Mouse (Mus musculus) ES-Bruce4 (cell line): Measurements from ENCODE around the gene 1700125H20Rik. TPM values are rescaled to one million over a fixed set of nuclear protein-coding genes. Genes with fewer than 3 reads are reported as not detected.

Experiments
- H3K27ac ChIP-seq: 2 replicates; pipeline ENCODE4 v1.5.1; 2012; ENCODE audit warnings: low read length, inconsistent platforms; ENCODE audit not compliant: insufficient read depth
- H3K27me3 ChIP-seq: 2 replicates; pipeline ENCODE4 v1.6.1; 2012; ENCODE audit warnings: mild to moderate bottlenecking, low read length, inconsistent platforms; ENCODE audit not compliant: control insufficient read depth, poor library complexity, insufficient read depth, severe bottlenecking
- H3K36me3 ChIP-seq: 2 replicates; pipeline ENCODE4 v1.6.1; 2012; ENCODE audit warnings: inconsistent platforms, mild to moderate bottlenecking, low read length, moderate library complexity; ENCODE audit not compliant: control insufficient read depth, poor library complexity, insufficient read depth, severe bottlenecking
- H3K4me1 ChIP-seq: one replicate; pipeline ENCODE4 v1.8.1; 2011; ENCODE audit warnings: low read length; ENCODE audit not compliant: control insufficient read depth, insufficient read depth
- H3K4me3 ChIP-seq: 2 replicates; pipeline ENCODE4 v1.5.1; 2011; ENCODE audit warnings: low read depth, mild to moderate bottlenecking, low read length
- H3K9ac ChIP-seq: 2 replicates; pipeline ENCODE4 v1.6.1; 2012; ENCODE audit warnings: low read depth, mild to moderate bottlenecking, inconsistent platforms; ENCODE audit not compliant: poor library complexity, severe bottlenecking
- H3K9me3 ChIP-seq: replicated peaks from 2 replicates; pipeline ENCODE4 v1.6.1; 2012; ENCODE audit warnings: mild to moderate bottlenecking, low read length, inconsistent platforms; ENCODE audit not compliant: control insufficient read depth, poor library complexity, insufficient read depth, severe bottlenecking
- CTCF ChIP-seq: IDR thresholded peaks from one replicate; pipeline ENCODE4 v1.8.1; 2011; ENCODE audit warnings: low read depth, low read length
- EP300 ChIP-seq: IDR thresholded peaks from 2 replicates; pipeline ENCODE4 v1.6.1; 2011; ENCODE audit warnings: low read depth, low read length; ENCODE audit not compliant: insufficient read depth
- POLR2A ChIP-seq: IDR thresholded peaks from one replicate; pipeline ENCODE4 v1.8.1; 2011; ENCODE audit warnings: low read length; ENCODE audit not compliant: insufficient read depth
- polyA plus RNA-seq: library from polyadenylated mRNA; stranded (reverse); fragments of >200 nt; gene quantifications from 2 replicates; pipeline ENCODE4 v1.2.4, GENCODE M21; 2011; ENCODE audit warnings: low read depth; ENCODE audit not compliant: missing spikeins, insufficient read depth, insufficient read length

The 1700125H20Rik gene
- polyA plus RNA-seq, 1 experiment: not detected

GRCm38 (mm10) chr11:85182617-85183283 lies 12.5 kb downstream of the 1700125H20Rik start:
- Histone ChIP-seq H3K27ac (peak overlapping the region; percentile 78), H3K36me3 (no peaks in the 10 kb centered on the region), H3K4me1 (peaks cover 1% of the 10 kb centered on the region), H3K4me3 (peak overlapping the region; percentile 54), H3K9me3 (no peaks in the 10 kb centered on the region), H3K27me3 (no peaks in the 10 kb centered on the region), H3K9ac (peak overlapping the region; percentile 39)
- TF ChIP-seq EP300 (no peak), CTCF (peak; percentile 82)

- no peaks in the 10 kb centered on the region for H3K27me3 ChIP-seq
- TF ChIP-seq CTCF (no peak), POLR2A (no peak)
- H3K9ac ChIP-seq: peak overlapping the region; percentile 39
- H3K36me3 ChIP-seq: no peaks in the 10 kb centered on the region
- H3K4me1 ChIP-seq: peaks cover 1% of the 10 kb centered on the region
- H3K27ac ChIP-seq: no peak overlapping the region
- peak overlapping the region; percentile 54 for H3K4me3 ChIP-seq
- no peaks in the 10 kb centered on the region for H3K9me3 ChIP-seq
Measured at GRCm38 (mm10) chr11:85183284-85183779, 13.1 kb downstream of the 1700125H20Rik start.

GRCm38 (mm10) chr11:85184082-85184481 lies 13.9 kb downstream of the 1700125H20Rik start:
- TF ChIP-seq EP300: no peak
- peak; percentile 30 for TF ChIP-seq CTCF
- no peak for TF ChIP-seq POLR2A

GRCm38 (mm10) chr11:85184839-85185238 lies 14.6 kb downstream of the 1700125H20Rik start:
- Histone ChIP-seq H3K4me3 (no peak overlapping the region), H3K4me1 (peaks cover 1% of the 10 kb centered on the region), H3K27me3 (no peaks in the 10 kb centered on the region), H3K27ac (no peak overlapping the region), H3K36me3 (no peaks in the 10 kb centered on the region), H3K9me3 (no peaks in the 10 kb centered on the region), H3K9ac (no peak overlapping the region)
- TF ChIP-seq POLR2A (no peak), CTCF (no peak), EP300 (no peak)

More at GRCm38 (mm10) chr11:85184082-85184481, 13.9 kb downstream of the 1700125H20Rik start:
- no peaks in the 10 kb centered on the region for H3K9me3 ChIP-seq
- no peak overlapping the region for H3K4me3 ChIP-seq
- H3K27me3 ChIP-seq: no peaks in the 10 kb centered on the region
- H3K36me3 ChIP-seq: no peaks in the 10 kb centered on the region
- peaks cover 1% of the 10 kb centered on the region for H3K4me1 ChIP-seq
- no peak overlapping the region for H3K9ac ChIP-seq
- no peak overlapping the region for H3K27ac ChIP-seq

GRCm38 (mm10) chr11:85189110-85189509 lies 18.9 kb downstream of the 1700125H20Rik start:
- Histone ChIP-seq H3K27ac (no peak overlapping the region), H3K36me3 (peaks cover 20% of the 10 kb centered on the region), H3K9me3 (no peaks in the 10 kb centered on the region), H3K9ac (no peak overlapping the region), H3K27me3 (no peaks in the 10 kb centered on the region), H3K4me1 (no peaks in the 10 kb centered on the region), H3K4me3 (no peak overlapping the region)
- no peak for TF ChIP-seq EP300
- TF ChIP-seq CTCF: no peak
- TF ChIP-seq POLR2A: no peak

- peaks cover 34% of the 10 kb centered on the region for H3K36me3 ChIP-seq
- no peak for TF ChIP-seq POLR2A
- no peak for TF ChIP-seq EP300
- no peak for TF ChIP-seq CTCF
Measured at GRCm38 (mm10) chr11:85190741-85191140, 20.5 kb downstream of the 1700125H20Rik start.

More at GRCm38 (mm10) chr11:85190741-85191140, 20.5 kb downstream of the 1700125H20Rik start:
- no peaks in the 10 kb centered on the region for H3K9me3 ChIP-seq
- no peak overlapping the region for H3K4me3 ChIP-seq
- H3K27me3 ChIP-seq: no peaks in the 10 kb centered on the region
- no peaks in the 10 kb centered on the region for H3K4me1 ChIP-seq
- H3K9ac ChIP-seq: no peak overlapping the region
- H3K27ac ChIP-seq: no peak overlapping the region
